Comparison of ENCODE assay signal across 20 mouse cellular contexts in the genomic region with DNA sequence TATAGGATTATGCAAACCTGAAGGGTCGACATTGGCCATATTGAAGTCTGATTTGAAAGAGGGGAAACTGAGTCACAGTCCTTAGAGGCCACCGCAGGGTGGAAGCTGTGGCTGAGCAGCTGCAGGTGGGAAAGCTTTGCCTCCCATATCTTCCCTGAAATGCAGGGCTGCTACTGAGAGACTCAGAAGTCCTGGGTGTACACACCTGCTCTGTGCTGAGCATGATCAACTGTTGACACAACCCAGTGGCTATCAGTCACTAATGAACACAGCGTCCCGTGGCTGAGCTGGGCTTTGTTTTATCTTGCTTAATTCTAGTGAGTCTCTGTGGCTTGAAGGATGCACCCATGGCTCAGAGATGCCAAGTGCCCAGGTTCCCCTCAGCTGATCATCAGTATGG. TPM values are rescaled to one million over a fixed set of nuclear protein-coding genes. Genes with fewer than 3 reads are reported as not detected.
"Had no signal": no experiment of that assay in that cellular context is flagged by ENCODE, and none has a peak within 500 bp of the region (broad histone marks: within the 10 kb centered on the region; RNA-seq: fewer than 3 reads in every experiment).

No protein-coding gene starts in this region.

- H3K9ac ChIP-seq: liver, embryonic 12.5 days; liver, embryonic 14.5 days; lung, embryonic 14.5 days; midbrain, embryonic 13.5 days; neural tube, embryonic 13.5 days; neural tube, embryonic 15.5 days had no signal

- H3K4me1 ChIP-seq: liver, embryonic 12.5 days; midbrain, embryonic 13.5 days; neural tube, embryonic 13.5 days; neural tube, embryonic 15.5 days had no signal

- DNase-seq: lung, adult 18-20 months; lung, embryonic 14.5 days; lung, postnatal 10 days; retina, postnatal 1 day; right cerebral cortex, postnatal 4 days; spleen, adult 18-20 months; thymus, adult 18-20 months; thymus, postnatal 14 days; thymus, postnatal 36 days had no signal

- H3K9me3 ChIP-seq: liver, embryonic 12.5 days; megakaryocyte, embryonic 14.5 days; midbrain, embryonic 13.5 days; neural tube, embryonic 13.5 days; neural tube, embryonic 15.5 days had no signal

- H3K27me3 ChIP-seq: liver, embryonic 12.5 days; midbrain, embryonic 13.5 days; neural tube, embryonic 13.5 days; neural tube, embryonic 15.5 days had no signal

- H3K4me2 ChIP-seq: liver, embryonic 12.5 days; lung, embryonic 14.5 days; midbrain, embryonic 11.5 days; midbrain, embryonic 13.5 days; neural tube, embryonic 13.5 days; neural tube, embryonic 15.5 days had no signal

- H3K36me3 ChIP-seq: liver, embryonic 12.5 days; midbrain, embryonic 13.5 days; neural tube, embryonic 13.5 days; neural tube, embryonic 15.5 days had no signal

- ATAC-seq: liver, embryonic 12.5 days; midbrain, embryonic 13.5 days; midbrain, embryonic 16.5 days had no signal

- H3K4me3 ChIP-seq: liver, embryonic 12.5 days; megakaryocyte, embryonic 14.5 days; midbrain, embryonic 13.5 days; myocyte; neural tube, embryonic 13.5 days; neural tube, embryonic 15.5 days had no signal

- H3K27ac ChIP-seq: liver, embryonic 12.5 days; liver, embryonic 14.5 days; macrophage; midbrain, embryonic 13.5 days; neural tube, embryonic 13.5 days; neural tube, embryonic 15.5 days had no signal

RNA-seq across cellular contexts. Expression of a gene that starts 53.0 kb away (rescaled TPM):
- total RNA-seq: megakaryocyte progenitor cell, adult 5-6 weeks had no signal
- polyA plus RNA-seq: liver, embryonic 12.5 days; liver, embryonic 14.5 days; macrophage; myocyte had no signal
